Mouse (Mus musculus) brain, embryonic 14.5 days (tissue): ENCODE measurements at regions not wholly inside any gene's neighbourhood (a gene's known extent, or its start where the extent isn't known, plus 50 kb on each side); places are given as distances from the start of the nearest gene placed in this dataset.

Experiments
- CTCF ChIP-seq: fragments of 200-500 bp; IDR thresholded peaks from 2 replicates; pipeline ENCODE4 v1.5.1; 2012; ENCODE audit warnings: inconsistent platforms, mild to moderate bottlenecking, moderate library complexity, borderline replicate concordance; ENCODE audit not compliant: insufficient read depth, insufficient read length; ENCODE audit errors: extremely low read depth
- POLR2A ChIP-seq: fragments of 200-500 bp; IDR thresholded peaks from 2 replicates; pipeline ENCODE4 v1.6.1; 2012; ENCODE audit warnings: mild to moderate bottlenecking, inconsistent platforms, borderline replicate concordance; ENCODE audit not compliant: poor library complexity, insufficient read depth, insufficient read length, severe bottlenecking; ENCODE audit errors: extremely low read depth

GRCm38 (mm10) chr3:101162536-101163159, 52.6 kb upstream of the Ptgfrn start:
- no peak for TF ChIP-seq POLR2A
- TF ChIP-seq CTCF = no peak
